Mouse (Mus musculus): ENCODE results near the gene Armh3.

The Armh3 gene

DNA sequence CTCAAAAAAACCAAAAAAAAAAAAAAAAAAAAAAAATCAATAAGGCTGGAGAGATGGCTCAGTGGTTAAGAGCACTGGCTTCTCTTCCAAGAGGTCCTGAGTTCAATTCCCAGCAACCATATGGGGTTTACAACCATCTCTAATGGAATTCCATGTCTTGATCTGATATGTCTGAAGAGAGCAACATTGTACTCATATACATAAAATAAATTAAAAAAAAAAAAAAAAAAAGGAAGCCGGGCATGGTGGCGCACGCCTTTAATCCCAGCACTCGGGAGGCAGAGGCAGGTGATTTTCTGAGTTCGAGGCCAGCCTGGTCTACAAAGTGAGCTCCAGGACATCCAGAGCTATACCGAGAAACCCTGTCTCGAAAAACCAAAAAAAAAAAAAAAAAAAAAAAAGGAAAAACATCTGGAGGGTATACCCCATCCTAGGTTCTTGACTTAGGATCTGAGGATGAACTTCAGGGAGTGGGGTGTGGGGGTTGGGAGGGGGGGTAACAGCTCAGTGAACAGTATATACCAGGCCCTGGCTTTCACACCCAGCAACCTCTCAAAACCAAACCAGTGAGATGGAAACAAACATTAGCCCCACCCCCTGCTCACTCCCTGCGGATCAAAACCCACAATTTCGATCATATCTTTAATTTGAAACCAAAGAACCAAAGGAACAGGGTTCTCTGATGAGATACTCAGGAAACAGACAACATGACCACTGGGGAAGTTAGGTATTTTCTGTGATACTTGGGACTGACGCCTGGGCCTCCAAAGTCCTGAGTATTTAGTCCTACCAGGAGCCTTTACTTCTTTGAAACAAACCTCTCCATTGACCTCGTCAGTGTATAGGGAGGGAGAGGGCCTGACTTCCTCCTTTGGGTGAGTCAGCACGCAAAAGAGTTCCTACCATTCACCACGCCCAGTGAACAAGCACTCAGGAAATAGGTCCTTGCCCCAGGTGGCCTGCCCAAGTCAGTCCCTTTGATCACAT is 208.1 kb downstream of the Armh3 start:
- no peak for DNase-seq (ENCODE audit: low read depth, low spot score)

DNA sequence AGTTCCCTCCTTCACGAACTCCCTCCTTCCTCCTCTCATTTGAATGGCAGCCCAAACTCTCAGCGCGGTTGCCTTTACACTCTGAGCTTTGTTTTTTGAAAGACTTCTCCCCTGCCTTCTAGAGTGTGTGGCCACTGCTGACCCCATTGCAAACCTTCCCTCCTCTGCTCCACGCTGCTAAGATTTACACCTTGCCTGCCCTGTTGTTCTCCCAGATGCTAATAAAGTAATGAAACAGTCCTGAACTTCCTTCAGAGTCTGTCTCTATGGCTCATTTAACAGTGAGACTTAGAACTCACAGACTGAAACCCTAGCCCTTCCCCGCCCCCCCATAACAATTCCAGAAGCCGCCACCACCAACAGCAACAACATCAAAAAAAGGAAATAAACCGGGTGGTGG is 208.9 kb downstream of the Armh3 start:
- no peak for DNase-seq (ENCODE audit: low read depth, low spot score)

DNA sequence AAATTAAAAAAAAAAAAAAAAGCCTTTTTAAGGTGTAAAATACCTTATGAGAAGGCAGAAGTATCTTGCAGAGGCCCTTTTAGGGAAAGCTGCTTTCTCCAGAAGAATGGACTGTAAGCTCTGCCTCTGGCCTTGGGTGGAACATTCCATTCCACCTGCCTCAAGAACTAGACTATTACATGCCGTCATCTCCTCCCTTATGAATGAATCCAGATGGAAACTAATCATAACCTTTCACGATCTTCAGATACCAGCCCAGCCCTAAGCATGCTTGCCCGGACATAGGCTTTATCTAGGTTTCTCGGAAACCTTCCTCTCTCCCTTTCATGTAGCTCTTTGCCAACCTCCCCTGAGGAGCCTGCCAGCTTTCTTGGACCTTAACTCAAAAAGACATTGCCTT is 210.0 kb downstream of the Armh3 start:
- no peak for DNase-seq (ENCODE audit: low read depth, low spot score)

DNA sequence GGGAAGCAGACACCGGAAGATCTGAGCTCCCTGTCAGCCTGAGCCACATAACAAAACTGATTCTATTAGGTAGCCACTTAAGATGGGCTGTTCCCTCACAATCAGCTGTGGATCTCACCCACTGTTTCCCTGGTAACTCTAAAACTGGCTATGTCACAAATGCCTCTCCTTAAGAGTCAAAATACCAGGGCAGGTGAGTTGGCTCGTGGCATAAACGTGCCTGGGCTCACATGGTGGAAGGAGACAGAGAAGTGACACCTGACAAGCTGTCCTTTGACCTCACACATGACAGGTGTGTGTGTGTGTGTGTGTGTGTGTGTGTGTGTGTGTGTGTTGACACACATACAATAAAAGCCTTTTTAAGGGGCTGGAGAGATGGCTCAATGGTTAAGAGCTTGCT is 210.8 kb downstream of the Armh3 start:
- no peak for DNase-seq (ENCODE audit: low read depth, low spot score)

DNA sequence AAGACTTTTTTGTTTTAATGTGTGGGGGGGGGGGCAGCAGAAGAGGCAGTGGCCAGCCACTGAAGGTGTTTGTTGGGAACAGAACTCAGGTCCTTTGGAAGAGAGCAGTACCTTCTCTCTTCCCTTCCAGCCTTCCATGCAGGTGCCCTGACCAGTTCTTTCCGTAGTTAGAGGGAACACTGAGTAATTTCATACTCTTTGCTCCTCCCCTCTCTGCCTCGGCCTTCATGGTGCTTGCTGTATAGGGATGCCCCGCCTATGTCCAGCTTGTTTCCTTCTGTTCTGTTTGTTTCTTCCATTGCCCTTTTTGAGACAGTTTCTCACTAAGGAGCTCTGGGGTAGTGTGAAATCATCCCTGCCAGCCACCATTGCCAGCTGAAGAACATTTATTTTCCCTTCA is 212.8 kb downstream of the Armh3 start:
- DNase-seq (ENCODE audit: low read depth, low spot score) = no peak

DNA sequence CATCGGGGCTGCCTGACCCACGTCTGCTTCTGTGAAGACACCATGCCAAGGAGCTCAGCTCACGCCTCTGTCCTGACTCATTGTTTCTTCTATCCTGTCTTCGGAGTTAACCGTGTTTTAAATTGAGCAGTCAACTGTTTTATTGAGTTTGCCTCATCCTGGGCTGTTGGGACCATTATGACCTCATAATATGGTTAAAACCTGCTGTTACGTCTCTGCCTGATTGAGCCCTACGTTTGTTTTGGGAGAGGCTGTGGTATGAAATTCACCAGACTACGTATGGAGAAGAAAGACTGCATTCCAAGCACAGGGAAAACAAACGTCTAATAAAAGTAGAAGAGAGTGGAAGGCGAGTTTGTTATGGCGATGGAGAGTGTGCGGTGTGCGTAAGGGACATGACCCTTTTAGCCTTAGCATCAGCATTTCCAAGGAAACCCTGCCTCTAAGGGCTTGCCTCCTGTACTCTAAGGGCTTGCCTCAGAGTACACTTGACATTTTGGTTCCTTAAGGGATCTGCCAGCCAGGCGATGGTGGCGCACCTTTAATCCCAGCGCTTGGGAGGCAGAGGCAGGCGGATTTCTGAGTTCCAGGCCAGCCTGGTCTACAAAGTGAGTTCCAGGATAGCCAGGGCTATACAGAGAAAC is 214.2 kb downstream of the Armh3 start:
- DNase-seq (ENCODE audit: low read depth, low spot score) = no peak

DNA sequence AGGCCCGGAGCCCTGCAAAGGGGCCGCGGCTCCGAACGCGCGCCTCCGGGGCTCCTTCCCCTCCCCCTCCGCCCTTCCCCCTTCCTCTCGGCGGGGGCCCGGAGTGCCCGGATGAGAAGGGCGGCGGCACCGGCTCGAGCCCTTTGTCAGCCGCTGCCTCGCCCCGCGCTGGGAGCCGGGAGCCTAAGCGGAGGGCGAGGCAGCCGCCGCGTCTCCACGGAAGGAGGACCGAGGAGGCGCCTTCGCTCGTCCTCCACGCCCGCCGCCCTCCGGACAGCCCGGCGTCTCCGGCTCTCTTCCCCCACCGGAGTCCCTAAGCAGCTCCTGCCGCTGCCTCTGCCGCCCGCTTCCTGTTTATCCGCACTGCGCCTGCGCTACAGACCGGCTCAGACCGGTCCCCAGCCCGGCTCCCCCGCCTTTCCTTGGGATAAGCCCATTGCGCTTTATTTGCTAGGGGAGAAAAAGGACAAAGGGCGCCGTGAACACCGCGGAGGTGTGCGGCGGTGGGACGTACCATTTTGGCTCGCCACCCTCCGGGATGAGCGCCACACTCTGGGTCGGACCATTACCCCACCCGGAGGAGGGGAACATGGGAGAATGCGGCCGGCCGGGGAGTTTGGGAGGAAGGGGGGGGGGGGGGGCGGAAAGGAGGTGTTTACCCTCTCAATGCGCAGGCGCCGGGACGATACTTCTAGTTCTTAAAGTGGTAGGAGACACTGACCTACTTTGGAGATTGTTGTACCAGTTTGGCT is 214.9 kb downstream of the Armh3 start, which contains the start of gene Mgea5:
Mgea5 (minus strand) TSS at position 657 of the 752 bp plus-strand sequence.
- peak; percentile 99 for DNase-seq (ENCODE audit: low read depth, low spot score)

DNA sequence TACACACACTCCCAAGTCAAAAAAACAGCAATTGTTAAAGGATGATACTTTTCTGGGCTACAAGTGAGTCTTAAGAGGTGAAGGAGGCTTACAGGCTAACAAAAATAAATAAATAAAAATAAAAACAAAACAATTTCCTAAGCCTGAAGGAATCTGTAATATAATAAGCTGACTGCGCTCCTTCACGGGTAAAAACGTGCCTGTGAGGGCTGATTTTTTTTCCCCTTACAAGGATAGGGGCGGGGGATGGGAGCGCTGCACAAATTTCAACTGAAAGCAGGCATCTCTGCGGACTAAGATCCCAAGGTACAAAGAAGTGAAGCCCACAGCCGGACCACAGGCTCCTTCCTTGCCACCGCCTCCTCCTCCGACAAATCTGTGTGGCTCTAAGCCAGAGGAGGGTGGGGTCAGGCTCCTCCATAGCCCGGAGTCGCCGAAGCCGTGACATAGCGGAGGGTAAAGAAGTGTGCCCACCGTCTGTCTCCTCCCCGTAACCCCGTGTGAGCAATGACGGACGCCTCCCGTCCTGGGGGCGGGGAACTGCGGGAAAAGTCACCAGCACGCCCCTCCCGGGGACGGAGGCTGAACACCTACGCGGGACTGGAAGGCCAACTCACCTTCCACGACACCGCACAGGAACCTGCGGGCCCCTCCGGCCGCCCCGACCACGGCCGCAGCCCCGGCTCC is 215.8 kb downstream of the Armh3 start:
- DNase-seq (ENCODE audit: low read depth, low spot score) = peak; percentile 79

DNA sequence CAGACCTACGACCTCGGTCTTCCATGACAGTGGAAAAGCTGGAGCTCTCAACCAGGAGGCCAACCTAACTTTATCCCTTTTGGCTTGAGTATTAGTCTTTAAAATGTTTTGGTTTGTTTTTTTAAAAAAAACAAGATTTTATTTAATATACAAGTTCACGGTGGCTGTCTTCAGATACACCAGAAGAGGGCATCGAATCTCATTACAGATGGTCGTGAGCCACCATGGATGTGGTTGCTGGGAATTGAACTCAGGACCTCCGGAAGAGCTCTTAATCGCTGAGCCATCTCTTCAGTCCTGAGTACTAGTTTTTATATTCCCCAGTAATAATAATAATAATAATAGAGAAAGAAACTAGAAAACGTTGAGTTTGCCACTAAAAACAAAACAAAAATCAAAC is 216.6 kb downstream of the Armh3 start:
- no peak for DNase-seq (ENCODE audit: low read depth, low spot score)

DNA sequence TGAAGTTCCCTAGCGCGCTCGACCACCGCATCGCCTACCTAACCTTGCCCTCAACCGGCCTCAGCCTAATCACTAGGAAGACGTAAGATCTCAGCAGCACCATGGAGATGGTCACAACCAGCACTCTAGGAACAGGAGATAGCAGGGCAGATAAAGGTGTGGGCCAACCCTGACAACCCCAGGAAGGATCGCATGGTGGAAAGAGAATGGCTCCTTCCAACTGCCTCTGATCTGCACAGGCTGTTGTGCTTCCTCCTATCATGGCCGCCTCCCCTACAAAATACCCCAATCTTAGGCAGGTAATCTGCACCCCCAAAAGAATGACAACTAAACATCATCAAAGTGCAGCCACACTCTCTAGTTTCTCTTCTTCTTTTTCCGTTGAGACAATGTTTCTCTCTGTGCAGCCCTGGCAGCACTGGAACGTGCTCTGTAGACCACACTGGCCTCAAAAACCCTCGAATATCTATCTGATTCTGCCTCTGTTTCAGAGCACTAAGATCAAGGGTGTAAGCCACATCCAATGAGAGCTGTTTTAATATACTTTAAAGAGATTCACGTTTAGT is 217.9 kb downstream of the Armh3 start:
- no peak for DNase-seq (ENCODE audit: low read depth, low spot score)

DNA sequence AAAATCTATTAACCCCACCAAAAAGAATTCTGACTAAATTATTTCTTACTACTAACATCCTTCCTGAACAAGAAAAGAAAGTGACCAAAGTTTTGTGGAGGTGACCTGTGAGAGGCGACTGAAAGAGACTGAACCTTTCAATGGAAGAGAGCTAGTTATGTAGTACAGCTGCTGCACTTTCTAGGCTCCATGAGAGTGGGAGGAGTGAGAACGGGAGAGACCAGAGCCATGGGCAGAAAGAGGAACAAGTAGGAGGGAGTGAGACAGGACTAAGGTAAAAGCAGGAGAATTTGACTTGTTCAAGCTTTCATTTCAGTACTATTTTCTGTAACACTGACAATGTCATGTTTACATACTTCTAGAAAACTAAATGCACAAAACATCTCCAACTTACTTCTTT is 222.8 kb downstream of the Armh3 start:
- no peak for DNase-seq (ENCODE audit: low read depth, low spot score)

DNA sequence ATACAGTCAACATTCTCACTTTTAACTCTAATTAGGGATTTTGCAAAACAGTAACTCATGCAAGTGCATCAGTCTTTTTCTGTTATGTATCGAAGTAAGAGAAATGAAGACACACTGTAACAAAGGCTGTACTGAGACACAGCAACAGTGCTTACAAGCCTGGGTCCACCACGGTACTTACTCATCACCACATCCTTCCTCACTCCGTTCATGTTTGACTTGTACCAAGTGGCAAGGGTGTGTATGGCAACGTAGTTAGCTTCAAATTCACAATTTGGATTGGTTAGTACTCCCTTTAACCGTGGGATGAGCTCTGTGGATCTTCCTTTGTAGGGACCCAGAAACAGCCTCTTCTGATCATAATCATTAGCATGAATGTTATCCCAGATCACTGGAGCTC is 226.8 kb downstream of the Armh3 start:
- DNase-seq (ENCODE audit: low read depth, low spot score) = no peak

All from mesoderm, embryonic 11.5 days (tissue).